Mouse (Mus musculus): ENCODE measurements at regions not wholly inside any gene's neighbourhood (a gene's known extent, or its start where the extent isn't known, plus 50 kb on each side); places are given as distances from the start of the nearest gene placed in this dataset.

DNA sequence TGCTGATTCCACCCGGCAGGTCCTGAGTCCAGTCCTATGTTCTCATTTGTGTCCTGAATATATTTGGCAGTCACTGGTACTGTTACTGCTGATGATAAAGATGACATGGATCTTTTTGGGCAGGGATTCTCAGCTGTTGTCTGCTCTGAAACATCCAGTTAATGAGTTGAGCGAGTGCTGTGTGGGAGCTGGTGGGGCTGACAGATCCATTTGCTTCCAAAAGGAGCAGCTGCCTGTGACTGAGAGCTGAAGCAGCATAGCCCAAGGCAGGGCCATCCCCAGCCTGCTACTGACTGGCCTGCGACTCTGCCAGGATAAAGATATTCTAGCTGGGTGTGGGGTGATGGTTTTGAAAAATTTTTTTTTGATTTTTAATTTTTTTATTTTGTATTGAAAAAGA is 200.3 kb upstream of the Gm11042 start:
- peak in 1 of 2 experiments; percentile 0 for DNase-seq

DNA sequence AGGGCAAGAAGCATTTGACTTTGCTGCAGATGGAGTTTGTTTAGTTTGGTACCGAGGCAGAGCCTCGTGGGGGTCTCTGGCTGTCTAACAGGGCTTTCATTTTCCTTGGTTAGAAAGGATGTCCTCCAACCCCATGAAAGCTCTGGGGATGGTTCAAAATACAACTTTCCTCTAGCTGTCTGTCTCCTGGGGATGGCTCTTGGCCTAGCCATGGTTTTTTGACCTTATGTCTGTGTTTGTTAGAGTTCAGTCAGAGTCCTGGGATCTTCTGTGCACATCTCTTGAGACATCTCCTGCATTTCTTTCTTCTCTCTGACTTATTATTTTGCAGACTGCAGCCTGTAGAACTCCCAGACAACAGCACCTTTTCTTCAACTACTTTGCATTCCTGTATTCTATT is 186.6 kb upstream of the Gm11042 start:
- no peak for DNase-seq

DNA sequence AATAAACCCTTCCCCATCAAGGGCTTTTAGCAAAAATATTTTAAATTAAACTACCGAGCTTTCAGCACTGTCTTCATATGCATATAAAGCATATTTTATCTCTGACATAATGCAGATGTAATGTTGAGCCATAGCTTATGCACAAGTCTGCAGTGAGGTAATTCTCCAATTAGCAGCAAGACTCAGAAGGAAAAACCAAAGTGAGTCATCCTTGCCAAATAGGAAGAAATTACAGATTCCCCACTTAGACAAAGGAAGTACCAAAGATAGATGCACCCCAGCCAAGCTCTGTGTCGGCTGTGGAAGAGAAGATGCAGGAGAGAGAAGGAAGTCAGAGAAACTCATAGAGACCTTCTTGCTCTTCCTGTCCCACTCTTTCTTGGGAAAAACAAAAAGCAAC is 161.4 kb upstream of the Gm11042 start:
- no peak for DNase-seq

DNA sequence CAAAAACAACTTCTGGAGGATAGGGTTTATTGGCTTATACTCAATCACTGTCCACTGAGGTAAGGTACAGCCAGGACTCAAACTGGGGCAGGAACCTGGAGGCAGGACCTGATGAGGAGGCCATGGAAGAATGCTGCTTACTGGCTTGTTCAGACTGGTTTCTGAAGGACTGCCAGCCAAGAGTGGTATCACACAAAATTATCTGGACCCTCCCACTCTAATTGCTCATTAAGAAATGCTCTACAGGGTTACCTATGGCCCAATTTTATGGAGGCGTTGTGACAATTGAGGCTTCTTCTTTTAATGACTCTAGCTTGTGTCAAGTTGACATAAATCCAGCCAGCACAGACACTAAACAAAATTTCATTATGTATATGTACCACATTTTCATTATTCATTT is 158.5 kb upstream of the Gm11042 start:
- DNase-seq = no peak

DNA sequence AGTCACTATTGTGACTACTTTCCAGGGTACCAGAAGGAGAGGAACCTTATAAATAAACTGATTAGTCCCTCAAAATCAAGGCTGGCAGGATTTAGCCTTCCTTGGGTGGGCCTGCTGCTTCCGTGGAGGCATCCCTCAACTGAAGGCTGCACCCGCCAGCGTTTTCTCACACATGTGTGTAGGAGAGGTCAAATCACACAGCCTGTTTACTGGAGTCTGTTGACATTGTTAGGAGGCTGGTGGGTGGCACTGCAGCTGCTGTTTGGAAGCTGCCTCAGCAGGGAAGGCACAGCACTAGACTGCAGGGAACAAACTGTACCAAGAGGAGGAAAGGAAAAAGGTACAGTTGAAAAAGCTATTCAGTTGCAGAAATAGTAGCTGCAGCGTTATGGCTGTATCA is 142.3 kb upstream of the Gm11042 start:
- DNase-seq = peak in 1 of 2 experiments; percentile 3

DNA sequence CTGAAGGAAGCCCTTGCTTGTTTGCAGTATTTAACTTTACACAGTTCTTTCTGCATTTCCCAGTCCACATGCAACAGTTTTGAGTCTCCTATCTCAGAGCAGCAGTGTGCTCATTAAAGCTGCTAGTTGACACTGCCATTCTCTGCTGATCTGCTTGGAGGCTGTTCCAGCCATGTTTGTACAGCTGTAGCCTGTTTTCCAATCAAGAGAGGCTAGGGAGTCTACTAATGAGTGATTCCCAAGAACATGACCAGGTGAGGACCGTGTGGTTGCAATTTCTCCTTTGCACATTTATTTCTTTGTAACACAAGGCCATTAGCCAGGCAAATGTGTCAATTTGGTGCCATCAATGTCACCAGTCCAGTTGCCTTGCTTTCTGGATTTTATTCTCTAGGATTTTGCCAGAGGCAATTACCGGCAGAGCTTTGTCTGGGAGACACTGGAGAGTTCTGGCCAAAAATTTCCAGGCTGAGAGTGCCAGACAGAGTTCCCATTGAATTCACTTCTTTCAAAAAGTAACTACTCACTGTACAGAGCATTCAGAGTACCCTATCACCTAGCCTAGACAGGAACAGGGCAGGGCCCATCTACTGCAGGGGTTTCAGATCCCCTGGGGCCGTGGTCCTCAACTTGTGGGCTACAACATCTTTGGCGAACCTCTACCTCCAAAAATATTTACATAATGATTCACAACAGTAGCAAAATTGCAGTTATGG is 136.3 kb upstream of the Gm11042 start:
- DNase-seq = no peak

DNA sequence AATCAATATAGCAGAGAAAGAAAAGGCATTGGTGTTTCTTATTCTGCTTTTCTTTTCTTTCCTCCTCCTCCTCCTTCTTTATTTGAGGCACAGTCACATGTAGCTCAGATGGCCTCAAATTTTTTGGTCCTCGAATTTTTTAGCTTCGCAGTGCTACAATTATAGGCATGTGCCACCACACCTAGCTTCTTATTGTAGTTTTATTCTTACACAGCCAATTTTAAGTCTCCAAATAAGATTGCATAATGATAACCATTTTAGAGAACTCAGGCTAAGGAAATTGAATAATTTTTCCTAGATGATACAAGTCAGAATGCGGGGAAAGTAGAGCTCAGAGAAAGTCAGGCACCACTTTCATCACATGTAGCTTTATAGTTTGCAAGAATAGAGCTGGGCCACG is 132.1 kb upstream of the Gm11042 start:
- no peak for DNase-seq

DNA sequence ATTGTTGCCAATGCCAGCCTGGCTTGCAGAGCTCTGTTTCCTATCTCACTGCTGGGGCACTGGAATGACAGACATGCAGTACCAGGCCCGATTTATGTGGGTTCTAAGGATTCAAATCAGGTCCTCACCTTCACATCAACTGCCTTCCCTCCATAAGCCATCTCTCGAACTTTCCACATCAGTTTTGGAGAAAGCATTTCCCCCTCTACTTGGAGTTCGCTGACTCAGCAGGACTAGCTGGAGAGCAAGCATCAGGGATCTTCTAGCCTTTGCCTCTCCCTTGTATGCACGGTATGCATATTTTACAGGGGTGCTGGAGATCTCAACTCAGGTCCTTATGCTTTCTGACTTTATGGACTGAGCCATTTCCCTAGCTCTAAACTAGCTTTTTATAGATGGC is 118.7 kb upstream of the Gm11042 start:
- DNase-seq = no peak

DNA sequence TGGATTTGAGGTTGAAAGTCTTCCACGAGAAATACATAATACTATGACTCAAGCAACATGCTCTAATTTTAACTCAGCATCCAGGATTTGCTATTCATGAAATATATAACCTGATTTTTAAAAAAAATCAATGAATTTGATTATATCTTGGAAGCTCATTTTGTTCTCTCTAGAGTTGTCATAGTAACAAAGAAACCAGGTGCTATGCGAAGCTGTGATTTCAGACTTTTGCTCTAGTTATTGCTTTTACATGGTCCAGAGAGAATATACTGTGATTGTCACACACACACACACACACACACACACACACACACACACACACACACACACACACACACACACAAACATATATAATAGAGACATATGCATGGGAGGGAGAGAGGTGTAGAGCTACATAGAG is 98.5 kb upstream of the Gm11042 start:
- no peak for DNase-seq

DNA sequence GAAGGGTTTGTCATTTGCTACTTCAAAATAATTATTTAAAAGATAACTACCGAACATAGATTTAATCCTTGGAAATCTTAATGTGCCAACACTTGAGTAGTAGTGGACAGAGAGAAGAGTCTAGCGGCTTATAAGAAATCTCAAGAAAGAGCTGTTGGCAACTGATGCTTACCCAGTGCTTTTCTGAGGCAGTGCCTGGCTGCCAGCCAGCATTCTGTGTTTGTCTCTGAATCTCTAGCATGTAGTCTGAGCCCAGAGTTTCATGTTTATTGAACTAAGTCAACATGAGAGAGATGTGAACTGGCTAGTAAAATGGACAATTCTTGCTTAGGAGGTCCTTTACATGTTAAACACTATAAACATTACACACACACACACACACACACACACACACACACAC is 94.3 kb upstream of the Gm11042 start:
- DNase-seq = peak in 1 of 2 experiments; percentile 4

DNA sequence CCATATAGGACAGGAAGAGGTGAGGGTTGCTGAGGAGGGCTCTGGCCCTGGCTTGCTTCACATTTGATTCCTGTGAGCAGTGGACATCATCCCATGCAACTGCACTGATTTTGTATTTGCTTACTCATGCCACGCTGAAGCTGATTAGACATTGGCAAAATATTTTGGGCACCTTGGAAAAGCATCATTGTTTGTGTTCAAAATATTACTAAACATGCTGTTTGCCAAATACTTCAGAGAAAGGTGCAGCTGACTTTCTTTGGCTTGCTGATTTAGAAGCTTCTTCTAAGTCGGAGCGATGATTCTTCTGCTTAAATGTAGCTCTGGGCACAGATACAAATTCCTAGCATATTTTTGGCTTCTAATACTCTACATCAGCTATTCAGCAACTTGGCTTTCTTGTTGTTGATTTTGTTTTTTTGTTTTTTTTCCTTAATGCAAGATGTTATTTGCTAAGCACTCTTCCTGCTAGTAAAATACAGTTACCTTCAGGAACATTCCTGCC is 91.4 kb upstream of the Gm11042 start:
- DNase-seq = peak in 1 of 2 experiments; percentile 0

DNA sequence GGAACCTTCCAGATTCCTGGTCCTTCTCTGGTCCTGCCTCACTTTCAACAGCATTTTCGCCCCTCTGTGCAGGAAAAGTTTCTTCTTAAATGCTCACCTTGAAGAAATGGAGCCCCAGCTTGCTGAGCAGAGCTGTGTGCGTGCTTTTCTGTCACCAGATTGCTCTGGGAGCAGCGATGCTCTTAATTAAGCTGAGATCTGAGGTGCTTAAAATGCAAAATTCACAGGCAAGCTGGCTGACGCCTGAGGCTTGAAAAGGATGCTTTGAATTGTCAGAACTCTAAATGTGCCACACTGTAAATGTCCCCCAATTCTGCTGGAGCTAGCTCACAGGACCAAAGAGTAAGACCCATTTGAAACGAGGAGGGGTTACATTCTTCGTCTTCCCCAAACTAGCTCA is 73.6 kb upstream of the Gm11042 start:
- no peak for DNase-seq
